Mouse (Mus musculus) layer of hippocampus, postnatal 10 days (tissue): ENCODE results near the gene Map3k5. TPM values are rescaled to one million over a fixed set of nuclear protein-coding genes. Genes with fewer than 3 reads are reported as not detected.
"Not testable (repeated sequence)": the region's sequence is repeated elsewhere in the genome, so short reads cannot be mapped to it uniquely, and the experiment has no call there.

Source experiments
- DNase-seq, 2 experiments: peaks; one replicate each; pipeline ENCODE4 v3.0.0; 2021; ENCODE audit warnings: low spot score in 2 of 2
- total RNA-seq, 2 experiments: library from RNA; stranded (reverse); gene quantifications; 2 replicates each; pipeline ENCODE4 v1.2.3; 2021

Gene Map3k5
- total RNA-seq, 2 experiments from 2014 or later, result 18.6 to 19.0 TPM

- DNase-seq, result no peak
Observed at GRCm38 (mm10) chr10:19963206-19963605, 28.9 kb downstream of the Map3k5 start.

DNA sequence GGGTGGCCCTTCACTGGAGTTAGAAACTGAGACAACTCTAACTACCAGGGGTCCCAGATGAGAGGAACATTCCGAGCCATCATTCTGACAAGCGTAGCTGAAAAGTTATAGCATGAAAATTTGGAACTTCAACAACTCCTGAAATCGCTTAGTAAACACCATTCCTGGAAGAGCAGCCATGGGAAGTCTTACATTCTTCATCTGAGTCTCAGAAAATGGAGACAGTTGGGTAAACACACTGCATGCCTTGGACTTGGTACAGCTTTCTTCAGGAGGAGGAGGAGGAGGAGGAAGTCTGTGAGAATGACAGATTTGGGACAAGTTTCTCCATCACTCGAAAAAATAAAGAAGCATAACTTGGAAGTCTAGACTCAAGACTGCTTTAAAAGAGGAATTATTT is 29.8 kb downstream of the Map3k5 start:
- DNase-seq, result no peak

DNA sequence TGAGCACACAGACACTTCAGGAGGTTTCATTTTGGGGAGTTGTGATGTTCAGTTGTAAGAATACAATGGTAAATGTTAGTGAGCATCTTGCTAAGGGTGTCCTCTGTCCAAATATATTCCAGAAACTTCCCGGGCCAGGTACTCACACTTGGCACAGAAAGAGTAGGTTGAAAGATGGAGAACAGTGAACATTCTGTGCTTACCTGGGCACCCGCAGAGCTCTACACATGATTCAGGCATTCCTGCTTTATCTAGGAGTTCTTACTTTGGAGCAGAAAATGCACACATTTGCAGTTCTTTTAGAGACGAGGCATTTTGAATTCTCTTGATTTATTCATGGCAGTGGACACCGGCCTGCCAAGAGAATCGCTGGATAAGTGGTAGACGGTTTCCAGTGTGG is 32.3 kb downstream of the Map3k5 start:
- DNase-seq, result no peak

GRCm38 (mm10) chr10:19968445-19968844 is 34.2 kb downstream of the Map3k5 start:
- DNase-seq, result no peak

- no peak for DNase-seq
Observed at GRCm38 (mm10) chr10:19969831-19970460, 35.7 kb downstream of the Map3k5 start.

DNA sequence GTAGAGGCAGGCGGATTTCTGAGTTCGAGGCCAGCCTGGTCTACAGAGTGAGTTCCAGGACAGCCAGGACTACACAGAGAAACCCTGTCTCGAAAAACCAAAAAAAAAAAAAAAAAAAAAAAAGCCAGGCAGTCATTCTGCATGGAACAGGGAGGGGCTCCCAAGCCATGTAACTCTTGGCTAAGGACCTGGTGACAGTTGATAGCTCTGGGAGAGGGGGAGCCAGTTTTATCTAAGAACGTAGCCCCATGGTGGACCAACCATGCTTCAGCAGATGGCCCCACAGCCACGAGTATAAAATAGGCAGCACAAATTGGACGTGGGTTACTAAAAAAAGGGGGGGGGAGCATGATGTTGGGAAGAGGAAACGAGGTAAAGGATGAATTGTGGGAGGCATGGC is 37.2 kb downstream of the Map3k5 start:
- not testable (repeated sequence) for DNase-seq

- no peak for DNase-seq
Observed at GRCm38 (mm10) chr10:19973321-19974108, 39.2 kb downstream of the Map3k5 start.

DNA sequence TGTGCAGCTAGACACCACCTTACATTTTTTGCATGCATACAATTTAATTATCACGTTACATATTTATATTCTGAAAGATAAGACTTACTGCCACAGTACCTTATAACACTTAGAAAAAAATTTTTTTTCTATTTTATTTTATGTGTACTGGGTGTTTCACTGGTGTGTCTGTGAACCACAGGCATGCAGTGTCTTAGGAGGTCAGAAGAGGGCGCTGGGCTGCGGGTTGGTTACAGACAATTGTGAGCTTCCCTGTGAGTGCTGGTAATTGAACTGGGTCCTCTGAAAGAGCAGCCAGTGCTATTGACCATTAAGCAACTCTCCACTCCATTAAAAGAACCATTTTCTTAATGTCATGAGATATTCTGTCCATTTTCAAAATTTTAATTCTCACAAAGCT is 43.3 kb downstream of the Map3k5 start:
- no peak for DNase-seq

GRCm38 (mm10) chr10:19978662-19979199 is 44.5 kb downstream of the Map3k5 start:
- DNase-seq, result no peak

DNA sequence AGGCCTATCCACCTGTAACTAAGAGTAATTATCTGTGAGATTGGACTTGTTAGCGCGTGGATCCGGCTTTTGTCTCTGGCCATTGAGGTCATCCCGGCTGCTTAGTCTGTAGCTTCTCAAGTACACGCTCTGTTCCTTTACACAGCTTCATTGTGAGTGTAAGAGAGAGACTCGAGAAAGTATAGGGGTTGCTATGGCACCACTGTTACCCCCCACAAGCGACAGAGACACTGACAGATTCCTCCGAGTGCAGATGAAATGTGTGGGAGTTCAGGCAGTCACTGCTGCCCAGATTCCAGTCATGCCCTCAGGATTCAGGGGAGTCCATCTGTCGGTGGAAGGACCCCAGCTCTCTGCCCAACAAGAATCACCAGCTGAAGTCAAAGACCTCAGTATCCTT is 53.5 kb downstream of the Map3k5 start:
- peak; percentile 18 to 29 for DNase-seq

GRCm38 (mm10) chr10:19989986-19990385 is 55.7 kb downstream of the Map3k5 start:
- no peak for DNase-seq

DNA sequence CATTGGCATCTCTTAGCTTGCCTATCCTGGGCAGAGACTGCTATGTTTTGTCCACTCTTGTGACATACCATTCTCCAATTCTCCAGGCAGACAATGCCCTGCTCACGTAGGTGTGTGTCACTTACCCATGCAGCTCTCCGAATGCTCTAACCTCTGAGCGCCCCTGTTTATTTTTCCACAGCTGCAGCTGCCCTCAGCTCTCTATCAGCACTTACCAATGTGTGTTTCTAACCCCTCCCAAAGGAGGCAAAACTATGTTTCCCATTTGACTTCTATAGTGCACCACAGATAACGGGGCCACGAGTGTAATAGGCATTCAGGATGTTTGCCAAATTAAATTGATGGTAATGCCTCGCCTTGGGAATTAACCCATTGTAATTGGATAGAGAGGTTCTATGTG is 56.4 kb downstream of the Map3k5 start:
- no peak for DNase-seq

DNA sequence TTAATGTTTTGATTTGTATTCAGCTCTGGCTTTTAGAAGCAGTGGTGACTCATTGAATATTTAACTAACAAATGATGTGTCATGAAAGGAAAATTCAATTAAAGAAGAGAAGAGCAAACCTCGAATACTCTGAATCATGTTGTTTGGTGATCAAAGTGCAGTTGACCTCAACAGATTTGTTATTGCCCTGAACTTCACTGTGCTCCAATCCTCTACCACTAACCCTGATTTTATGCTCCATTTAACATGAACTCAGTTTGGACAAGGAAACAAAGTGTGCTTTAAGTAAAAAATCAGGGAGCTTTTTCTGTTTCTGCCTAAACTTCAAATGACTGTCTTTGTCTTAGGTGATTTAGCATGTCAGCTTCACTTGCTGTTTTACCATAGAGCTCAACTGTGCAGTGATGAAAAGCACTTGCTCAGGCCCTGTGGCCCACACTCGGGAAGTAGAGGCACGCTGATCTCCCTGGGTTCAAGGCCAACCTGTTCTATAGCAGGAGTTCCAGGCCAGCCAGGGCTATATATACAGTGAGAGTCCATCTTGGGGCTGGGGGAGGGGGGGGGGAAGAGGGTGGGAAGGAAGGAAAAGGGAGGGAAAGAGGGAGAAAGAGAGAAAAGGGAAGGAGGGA is 57.1 kb downstream of the Map3k5 start:
- DNase-seq, result no peak

DNA sequence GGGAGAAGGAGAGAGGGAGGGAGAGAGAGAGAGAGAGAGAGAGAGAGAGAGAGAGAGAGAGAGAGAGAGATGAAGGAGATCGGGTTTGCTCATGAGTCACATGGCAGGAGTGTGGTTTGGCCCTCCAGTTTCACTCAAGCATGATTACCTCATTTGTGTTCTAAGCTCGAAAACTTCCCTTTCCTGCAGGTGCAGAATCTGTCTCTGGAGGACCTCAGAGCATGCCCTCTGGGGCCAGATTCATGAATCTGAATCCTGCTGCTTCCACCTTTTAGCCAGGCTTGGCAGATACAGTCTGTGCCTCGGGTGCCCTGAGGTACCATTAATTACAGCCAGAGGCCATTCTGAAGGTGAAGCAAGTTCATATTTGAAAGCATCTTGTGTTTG is 57.6 kb downstream of the Map3k5 start:
- no peak for DNase-seq

- DNase-seq, result no peak
Observed at GRCm38 (mm10) chr10:19994469-19995450, 60.5 kb downstream of the Map3k5 start.

- no peak for DNase-seq
Observed at GRCm38 (mm10) chr10:19996151-19996550, 61.9 kb downstream of the Map3k5 start.

GRCm38 (mm10) chr10:19999703-20000407 is 65.6 kb downstream of the Map3k5 start:
- DNase-seq, result no peak

- no peak for DNase-seq
Observed at GRCm38 (mm10) chr10:20000408-20000770, 66.1 kb downstream of the Map3k5 start.

DNA sequence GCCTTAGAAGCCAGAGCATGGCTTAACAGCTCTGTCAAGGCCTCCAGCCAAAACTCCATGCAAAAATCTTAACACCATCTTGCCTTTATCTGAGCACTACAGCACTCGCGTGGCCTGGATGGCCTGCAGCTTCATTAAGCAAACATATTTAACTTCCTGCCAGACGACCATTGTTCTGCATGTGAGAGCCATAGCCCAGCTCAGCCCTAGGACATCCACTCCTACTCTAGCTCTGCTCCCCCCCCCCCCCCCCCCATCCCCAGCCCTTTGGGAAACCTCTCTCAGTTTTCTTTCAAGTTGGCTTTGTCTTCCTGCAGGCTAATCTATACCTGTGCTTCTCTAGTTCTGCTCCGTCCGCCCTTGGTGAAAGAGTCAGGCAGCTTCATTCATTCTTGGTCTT is 67.7 kb downstream of the Map3k5 start:
- no peak for DNase-seq

DNA sequence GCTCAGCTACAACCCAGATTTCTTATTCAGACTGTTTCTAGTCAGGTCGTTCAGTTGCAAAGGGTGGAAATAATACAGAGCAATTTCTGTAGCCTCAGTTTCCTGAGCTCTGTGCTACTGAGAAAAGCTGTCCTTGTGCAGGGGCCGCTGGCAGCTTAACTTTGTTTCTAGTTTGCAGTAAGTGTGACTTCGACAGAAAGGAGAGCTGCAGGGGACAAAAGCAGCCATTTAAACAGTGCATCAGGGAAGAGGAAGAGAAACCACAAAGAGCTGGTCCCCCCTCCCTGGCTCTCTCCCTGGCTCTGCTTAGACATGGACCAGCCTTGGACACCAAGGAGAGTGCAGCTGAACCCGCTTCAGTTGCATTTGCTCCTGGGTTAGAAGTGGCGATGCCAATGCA is 68.7 kb downstream of the Map3k5 start:
- no peak for DNase-seq
